Mouse (Mus musculus) stomach, postnatal 0 days (tissue): ENCODE measurements at regions not wholly inside any gene's neighbourhood (a gene's known extent, or its start where the extent isn't known, plus 50 kb on each side); places are given as distances from the start of the nearest gene placed in this dataset.
"Not testable (repeated sequence)": the region's sequence is repeated elsewhere in the genome, so short reads cannot be mapped to it uniquely, and the experiment has no call there.

ENCODE experiments used
- CTCF ChIP-seq: IDR thresholded peaks from 2 replicates; pipeline ENCODE4 v1.5.1; 2016; ENCODE audit warnings: antibody characterized with exemption, low read depth, mild to moderate bottlenecking, moderate library complexity
- EP300 ChIP-seq: optimal IDR thresholded peaks from 2 replicates; pipeline ENCODE3; 2016; ENCODE audit warnings: antibody characterized with exemption

- TF ChIP-seq EP300, CTCF: not testable (repeated sequence)
Observed at GRCm38 (mm10) chr6:70155771-70156170, 636.3 kb downstream of the Rpia start.
